Mouse (Mus musculus): ENCODE measurements at regions not wholly inside any gene's neighbourhood (a gene's known extent, or its start where the extent isn't known, plus 50 kb on each side); places are given as distances from the start of the nearest gene placed in this dataset.

- no peak for DNase-seq
These were observed 470.5 kb downstream of the Rps24 start for GRCm38 (mm10) chr14:24957392-24957791.

- DNase-seq: no peak
These were observed 471.9 kb downstream of the Rps24 start for GRCm38 (mm10) chr14:24958821-24959220.

- DNase-seq: no peak
These were observed 472.5 kb downstream of the Rps24 start for GRCm38 (mm10) chr14:24959401-24959800.

- peak; percentile 24 for DNase-seq
These were observed 473.2 kb downstream of the Rps24 start for GRCm38 (mm10) chr14:24960082-24960482.

- no peak for DNase-seq
These were observed 473.9 kb downstream of the Rps24 start for GRCm38 (mm10) chr14:24960875-24961274.

- DNase-seq: no peak
These were observed 474.8 kb downstream of the Rps24 start for GRCm38 (mm10) chr14:24961721-24962120.

GRCm38 (mm10) chr14:24969584-24969983 lies 482.7 kb downstream of the Rps24 start:
- no peak for DNase-seq

- DNase-seq: no peak
These were observed 485.4 kb downstream of the Rps24 start for GRCm38 (mm10) chr14:24972357-24972756.

GRCm38 (mm10) chr14:24973039-24973438 lies 485.9 kb upstream of the Zmiz1 start:
- DNase-seq: no peak

GRCm38 (mm10) chr14:24973591-24973990 lies 485.4 kb upstream of the Zmiz1 start:
- DNase-seq: no peak

GRCm38 (mm10) chr14:24982489-24982888 lies 476.5 kb upstream of the Zmiz1 start:
- no peak for DNase-seq

- DNase-seq: peak; percentile 12
These were observed 475.7 kb upstream of the Zmiz1 start for GRCm38 (mm10) chr14:24983279-24983678.

- DNase-seq: no peak
These were observed 473.1 kb upstream of the Zmiz1 start for GRCm38 (mm10) chr14:24985806-24986359.

GRCm38 (mm10) chr14:24986404-24986803 lies 472.6 kb upstream of the Zmiz1 start:
- no peak for DNase-seq

GRCm38 (mm10) chr14:24993751-24994658 lies 465.0 kb upstream of the Zmiz1 start:
- peak; percentile 19 for DNase-seq

GRCm38 (mm10) chr14:24995226-24995625 lies 463.8 kb upstream of the Zmiz1 start:
- no peak for DNase-seq

GRCm38 (mm10) chr14:24997786-24998509 lies 461.0 kb upstream of the Zmiz1 start:
- DNase-seq: no peak

- no peak for DNase-seq
These were observed 459.9 kb upstream of the Zmiz1 start for GRCm38 (mm10) chr14:24999008-24999572.

GRCm38 (mm10) chr14:25005241-25005946 lies 453.6 kb upstream of the Zmiz1 start:
- no peak for DNase-seq

- DNase-seq: no peak
These were observed 447.1 kb upstream of the Zmiz1 start for GRCm38 (mm10) chr14:25011926-25012325.

- no peak for DNase-seq
These were observed 443.4 kb upstream of the Zmiz1 start for GRCm38 (mm10) chr14:25015288-25016238.

All from lung, postnatal 14 days (tissue).